Mouse (Mus musculus) neural tube, embryonic 11.5 days (tissue): ENCODE measurements around the gene Gm21828. TPM values are rescaled to one million over a fixed set of nuclear protein-coding genes. Genes with fewer than 3 reads are reported as not detected.
"Not testable (repeated sequence)": the region's sequence is repeated elsewhere in the genome, so short reads cannot be mapped to it uniquely, and the experiment has no call there.

Source experiments
- ATAC-seq: fragments of 200-750 bp; cut with Nextera tagmentation; 2 replicates; pipeline ENCODE4 v1.8.0; 2017; ENCODE audit warnings: moderate number of reproducible peaks, mild to moderate bottlenecking, moderate TSS enrichment, moderate library complexity; ENCODE audit not compliant: insufficient read depth, low FRiP score, low TSS enrichment
- DNase-seq: peaks from one replicate; pipeline ENCODE4 v3.0.0-alpha.2; 2015; ENCODE audit warnings: low spot score
- H3K27ac ChIP-seq: fragments of 300-500 bp; sonication (generic); 2 replicates; pipeline ENCODE4 v1.5.1; 2014; ENCODE audit warnings: low read depth, mild to moderate bottlenecking, low read length
- H3K27me3 ChIP-seq: fragments of 300-500 bp; sonication (generic); 2 replicates; pipeline ENCODE4 v1.6.1; 2014; ENCODE audit warnings: mild to moderate bottlenecking, low read length, mixed read lengths; ENCODE audit not compliant: control insufficient read depth, insufficient read depth
- H3K36me3 ChIP-seq: fragments of 300-500 bp; sonication (generic); 2 replicates; pipeline ENCODE4 v1.6.1; 2014; ENCODE audit warnings: mild to moderate bottlenecking, low read length, moderate library complexity, mixed read lengths; ENCODE audit not compliant: control insufficient read depth, insufficient read depth
- H3K4me1 ChIP-seq: fragments of 300-500 bp; sonication (generic); 2 replicates; pipeline ENCODE4 v1.6.1; 2014; ENCODE audit warnings: low read length, mixed read lengths; ENCODE audit not compliant: control insufficient read depth, insufficient read depth
- H3K4me2 ChIP-seq: fragments of 300-500 bp; sonication (generic); 2 replicates; pipeline ENCODE4 v1.6.1; 2014; ENCODE audit warnings: low read depth, mild to moderate bottlenecking, moderate library complexity
- H3K4me3 ChIP-seq: fragments of 300-500 bp; sonication (generic); 2 replicates; pipeline ENCODE4 v1.5.1; 2014; ENCODE audit warnings: low read depth, low read length
- H3K9ac ChIP-seq: fragments of 300-500 bp; sonication (generic); 2 replicates; pipeline ENCODE4 v1.6.1; 2014; ENCODE audit warnings: mild to moderate bottlenecking, low read length
- H3K9me3 ChIP-seq: fragments of 300-500 bp; sonication (generic); 2 replicates; pipeline ENCODE4 v1.6.1; 2016; ENCODE audit warnings: low read length; ENCODE audit not compliant: control insufficient read depth
- WGBS: fragments of 180-500 bp; shearing (Covaris S2); extraction: QIAGEN DNeasy Blood & Tissue Kit; methylation state at CpG from one replicate; pipeline ENCODE4 v1.1.7; 2014; 5-methylcytosine and 5-hydroxymethylcytosine counted together
- polyA plus RNA-seq: library from polyadenylated mRNA; unstranded; fragments of >200 nt; fragmentation: Nextera tagmentation; extraction: Ambion mirVana; gene quantifications from 2 replicates; pipeline ENCODE4 v1.2.1, GENCODE M21; 2014

Gene Gm21828
- not detected in 2 replicates for polyA plus RNA-seq

DNA sequence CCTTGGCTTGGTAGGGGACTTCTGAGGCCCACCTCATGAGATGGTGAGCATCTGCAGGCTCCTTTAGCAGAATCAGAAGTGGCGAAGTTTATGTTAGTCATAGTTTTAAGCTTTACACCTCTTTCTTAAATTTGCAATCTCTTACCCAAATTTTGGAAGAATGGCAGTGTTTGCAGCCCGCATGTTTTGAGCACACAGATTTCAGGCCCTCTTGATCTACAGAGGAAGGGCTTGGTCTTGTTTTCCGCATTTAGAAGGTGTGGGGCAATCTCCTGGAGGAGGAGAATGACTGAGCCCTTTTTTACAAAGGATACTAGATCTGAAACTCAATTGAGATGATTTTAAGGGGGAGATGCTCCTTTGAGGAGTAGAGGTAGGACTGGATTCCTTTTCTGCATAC is at the start of gene Gm21828:
Gene Gm21828, minus strand, starts transcription at position 101 of the 400 bp plus-strand sequence.
- not testable (repeated sequence) for ATAC-seq, H3K9me3 ChIP-seq, H3K4me3 ChIP-seq, DNase-seq, H3K4me1 ChIP-seq, H3K9ac ChIP-seq, H3K36me3 ChIP-seq, H3K27ac ChIP-seq, H3K27me3 ChIP-seq, H3K4me2 ChIP-seq
- WGBS = no CpG with 5 or more reads among the region's 3 CpGs

GRCm38 (mm10) chrY:13252091-13252490 is 28.4 kb upstream of the Gm21828 start, which contains the start of the genes Gm21440 and Gm21454:
Gene Gm21440 (plus strand): TSS chrY:13252391.
Gene Gm21454 (plus strand): TSS chrY:13252442.
- H3K36me3 ChIP-seq, H3K4me2 ChIP-seq, H3K9ac ChIP-seq, H3K4me1 ChIP-seq, H3K27me3 ChIP-seq, ATAC-seq, H3K4me3 ChIP-seq, DNase-seq, H3K9me3 ChIP-seq, H3K27ac ChIP-seq: not testable (repeated sequence)

Other genes with a start within 250 kb of the Gm21828 start
- gene Gm20807, start 181.0 kb downstream of the Gm21828 start, polyA plus RNA-seq = not detected in 2 replicates
- gene Gm21891, start 90.4 kb downstream of the Gm21828 start, polyA plus RNA-seq = not detected in 2 replicates
- gene Gm21425, start 62.0 kb downstream of the Gm21828 start, polyA plus RNA-seq = not detected in 2 replicates
- not detected in 2 replicates for gene Gm21440, start 28.5 kb upstream of the Gm21828 start, polyA plus RNA-seq
- not detected in 2 replicates for gene Gm21454, start 28.5 kb upstream of the Gm21828 start, polyA plus RNA-seq
- not detected in 2 replicates for gene Gm21725, start 125.1 kb upstream of the Gm21828 start, polyA plus RNA-seq
- gene Gm21866, start 241.7 kb upstream of the Gm21828 start, polyA plus RNA-seq = not detected in 2 replicates